Mouse (Mus musculus) bone marrow, adult 2 months (tissue): ENCODE data around the gene Gigyf2.

Experiments
- CTCF ChIP-seq: fragments of 200-500 bp; IDR thresholded peaks from 2 replicates; pipeline ENCODE4 v1.5.1; 2011; ENCODE audit warnings: low read length, control low read depth; ENCODE audit not compliant: control insufficient read depth, insufficient read depth
- POLR2A ChIP-seq: fragments of 200-500 bp; IDR thresholded peaks from 2 replicates; pipeline ENCODE4 v1.6.1; 2011; ENCODE audit warnings: low read depth, mild to moderate bottlenecking, control low read depth, low read length, borderline replicate concordance; ENCODE audit not compliant: control insufficient read depth

DNA sequence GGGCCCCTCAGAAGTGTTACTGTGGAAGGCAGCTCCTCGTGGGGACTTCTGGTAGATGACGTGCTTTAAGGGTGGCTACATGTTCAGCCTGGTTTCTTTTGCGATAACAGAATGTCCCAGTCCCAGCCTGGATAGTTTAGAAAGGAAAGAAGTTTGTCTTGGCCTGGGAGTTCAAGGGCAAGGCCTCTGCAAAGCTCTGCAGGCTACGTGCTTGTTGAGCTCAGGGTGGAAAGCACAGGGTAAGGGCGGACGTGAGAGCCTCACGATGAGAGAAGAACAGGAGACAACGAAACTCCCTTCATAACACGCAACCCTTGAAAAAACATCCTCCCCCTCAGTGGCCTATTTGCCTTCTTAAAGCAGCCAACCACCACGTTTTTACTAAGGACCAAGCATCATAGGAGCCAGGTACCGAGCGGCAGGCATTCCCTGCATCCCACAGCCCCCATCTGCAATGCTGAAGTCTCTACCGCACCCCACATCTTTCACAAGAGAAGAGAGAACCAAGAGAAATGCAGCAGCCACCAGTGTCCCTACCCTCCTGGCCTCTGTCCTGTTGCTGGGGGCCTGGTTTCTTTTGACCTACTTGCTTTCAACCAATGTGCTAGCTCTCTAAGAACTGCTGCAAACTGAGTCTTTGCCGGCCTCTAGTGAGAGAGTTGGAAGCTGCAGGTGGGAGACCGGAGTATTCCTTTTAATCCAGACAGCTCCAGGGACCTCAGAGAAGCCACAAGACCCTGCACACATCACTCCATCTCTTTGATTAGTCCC is 34.2 kb upstream of the Gigyf2 start:
- TF ChIP-seq POLR2A: no peak
- TF ChIP-seq CTCF: no peak
